Mouse (Mus musculus) liver, adult 2 months (tissue): Measurements from ENCODE around the gene Olfr463.

Experiments used
- CTCF ChIP-seq: fragments of 200-500 bp; IDR thresholded peaks from 2 replicates; pipeline ENCODE4 v1.5.1; 2011; ENCODE audit warnings: low read depth, low read length, control low read depth
- POLR2A ChIP-seq: fragments of 200-500 bp; IDR thresholded peaks from 2 replicates; pipeline ENCODE4 v1.6.1; 2011; ENCODE audit warnings: low read length, control low read depth; ENCODE audit not compliant: insufficient read depth; ENCODE audit errors: extremely low read depth

DNA sequence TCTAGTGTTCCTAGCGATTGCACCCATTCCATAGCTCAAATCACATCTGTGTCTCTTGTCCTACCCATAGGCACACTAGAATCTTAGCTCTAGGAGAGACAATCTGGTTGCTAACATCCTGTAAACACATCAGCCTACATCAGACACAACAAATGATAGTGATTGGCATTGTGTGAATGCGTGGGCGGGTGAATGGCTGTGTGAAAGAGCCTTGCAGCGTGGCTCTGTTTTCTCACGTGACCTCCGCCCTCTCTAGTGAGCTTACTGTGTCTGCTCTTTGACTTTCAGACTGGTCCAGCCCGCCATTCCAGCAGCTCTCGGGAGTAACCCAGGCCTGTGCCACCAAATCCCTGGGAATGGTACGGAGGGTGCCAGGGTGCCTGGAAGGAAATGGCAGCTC is 36.8 kb downstream of the Olfr463 start:
- TF ChIP-seq CTCF (no peak), POLR2A (no peak)
